Mouse (Mus musculus) liver, embryonic 16.5 days (tissue): ENCODE measurements around the gene Ppp1r3c. TPM values are rescaled to one million over a fixed set of nuclear protein-coding genes. Genes with fewer than 3 reads are reported as not detected.
A peak's percentile ranks its signal among the peaks of the same experiment; 100 is the strongest.
"Not testable (repeated sequence)": the region's sequence is repeated elsewhere in the genome, so short reads cannot be mapped to it uniquely, and the experiment has no call there.

Source experiments
- ATAC-seq: fragments of 200-750 bp; cut with Nextera tagmentation; 2 replicates; pipeline ENCODE4 v1.8.0; 2017; ENCODE audit warnings: low read depth, mild to moderate bottlenecking, moderate number of reproducible peaks, moderate library complexity
- H3K27ac ChIP-seq: fragments of 300-500 bp; sonication (generic); 2 replicates; pipeline ENCODE4 v1.5.1; 2014; ENCODE audit warnings: mild to moderate bottlenecking, low read length
- H3K27me3 ChIP-seq: fragments of 300-500 bp; sonication (generic); 2 replicates; pipeline ENCODE4 v1.6.1; 2014; ENCODE audit warnings: low read depth, low read length, mixed read lengths; ENCODE audit not compliant: control insufficient read depth, insufficient read depth
- H3K36me3 ChIP-seq: fragments of 300-500 bp; sonication (generic); 2 replicates; pipeline ENCODE4 v1.6.1; 2014; ENCODE audit warnings: mild to moderate bottlenecking; ENCODE audit not compliant: control insufficient read depth, insufficient read depth
- H3K4me1 ChIP-seq: fragments of 300-500 bp; sonication (generic); 2 replicates; pipeline ENCODE4 v1.6.1; 2014; ENCODE audit warnings: low read depth, low read length, mixed read lengths; ENCODE audit not compliant: control insufficient read depth
- H3K4me2 ChIP-seq: fragments of 300-500 bp; sonication (generic); 2 replicates; pipeline ENCODE4 v1.6.1; 2014; ENCODE audit warnings: low read depth, low read length, mixed read lengths
- H3K4me3 ChIP-seq: fragments of 300-500 bp; sonication (generic); 2 replicates; pipeline ENCODE4 v1.5.1; 2014; ENCODE audit warnings: low read depth, mild to moderate bottlenecking, low read length
- H3K9ac ChIP-seq: fragments of 300-500 bp; sonication (generic); 2 replicates; pipeline ENCODE4 v1.6.1; 2014; ENCODE audit warnings: low read depth, low read length
- H3K9me3 ChIP-seq: fragments of 300-500 bp; sonication (generic); replicated peaks from 2 replicates; pipeline ENCODE4 v1.6.1; 2016; ENCODE audit warnings: low read length; ENCODE audit not compliant: control insufficient read depth
- WGBS: fragments of 180-500 bp; shearing (Covaris S2); extraction: QIAGEN DNeasy Blood & Tissue Kit; methylation state at CpG from one replicate; pipeline ENCODE4 v1.1.7; 2014; ENCODE audit not compliant: insufficient replicate concordance; 5-methylcytosine and 5-hydroxymethylcytosine counted together
- polyA plus RNA-seq: library from polyadenylated mRNA; unstranded; fragments of >200 nt; fragmentation: Nextera tagmentation; extraction: Ambion mirVana; gene quantifications from 2 replicates; pipeline ENCODE4 v1.2.1, GENCODE M21; 2015

The Ppp1r3c gene
- polyA plus RNA-seq, 1 experiment from 2014 or later: 9.1 TPM

DNA sequence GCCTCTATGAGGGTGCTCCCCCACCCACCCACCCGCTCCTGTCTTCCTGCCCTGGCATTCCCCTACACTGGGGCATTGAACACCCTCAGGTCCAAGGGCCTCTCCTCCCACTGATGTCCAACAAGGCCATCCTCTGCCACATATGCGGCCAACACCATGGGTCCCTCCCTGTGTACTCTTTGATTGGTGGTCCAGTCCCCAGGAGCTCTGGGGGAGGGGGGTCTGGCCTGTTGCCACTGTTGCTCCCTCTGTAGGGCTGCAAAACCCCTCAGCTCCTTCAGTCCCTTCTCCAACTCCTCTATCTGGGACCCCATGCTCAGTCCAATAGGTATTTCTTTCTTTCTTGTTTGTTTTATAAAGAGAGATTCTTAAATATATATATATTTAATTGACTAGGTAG lies 6.0 kb downstream of the Ppp1r3c start:
- not testable (repeated sequence) for H3K9me3 ChIP-seq, H3K4me1 ChIP-seq, ATAC-seq, H3K36me3 ChIP-seq, H3K9ac ChIP-seq, H3K27me3 ChIP-seq, H3K4me3 ChIP-seq, H3K27ac ChIP-seq, H3K4me2 ChIP-seq
- WGBS: 48% methylated on average over 2 of the region's 2 CpGs

- Histone ChIP-seq H3K9me3 (no peaks in the 10 kb centered on the region), H3K4me2 (no peak overlapping the region), H3K9ac (no peak overlapping the region), H3K27me3 (no peaks in the 10 kb centered on the region), H3K4me1 (no peaks in the 10 kb centered on the region), H3K27ac (no peak overlapping the region), H3K36me3 (no peaks in the 10 kb centered on the region), H3K4me3 (no peak overlapping the region)
- WGBS: 67% methylated on average over 12 of the region's 12 CpGs
- no peak for ATAC-seq
Measured at GRCm38 (mm10) chr19:36728741-36729460, 7.6 kb downstream of the Ppp1r3c start.

DNA sequence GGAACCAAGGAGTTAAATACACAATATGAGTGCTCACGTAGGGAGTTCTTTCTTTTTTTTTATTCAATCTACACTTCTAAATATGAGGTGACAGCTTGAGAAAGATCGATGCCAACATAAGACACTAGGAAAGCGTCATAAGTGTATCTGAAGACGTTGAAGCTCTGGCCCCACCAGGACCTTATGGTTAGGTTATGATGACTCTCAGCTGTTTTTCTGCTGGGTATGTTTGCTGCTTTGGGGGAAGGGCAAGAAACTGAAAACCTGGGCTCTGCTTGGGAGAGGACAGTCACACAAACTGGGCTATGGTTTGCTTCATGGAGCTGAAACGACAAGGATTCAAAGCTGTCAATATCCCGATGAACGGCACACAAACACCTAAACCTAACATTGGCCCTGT lies 11.5 kb downstream of the Ppp1r3c start:
- Histone ChIP-seq H3K4me1 (no peaks in the 10 kb centered on the region), H3K4me3 (no peak overlapping the region), H3K9ac (no peak overlapping the region), H3K4me2 (no peak overlapping the region), H3K27ac (no peak overlapping the region), H3K27me3 (no peaks in the 10 kb centered on the region), H3K9me3 (no peaks in the 10 kb centered on the region), H3K36me3 (no peaks in the 10 kb centered on the region)
- WGBS: 68% methylated on average over 7 of the region's 7 CpGs
- ATAC-seq: no peak

DNA sequence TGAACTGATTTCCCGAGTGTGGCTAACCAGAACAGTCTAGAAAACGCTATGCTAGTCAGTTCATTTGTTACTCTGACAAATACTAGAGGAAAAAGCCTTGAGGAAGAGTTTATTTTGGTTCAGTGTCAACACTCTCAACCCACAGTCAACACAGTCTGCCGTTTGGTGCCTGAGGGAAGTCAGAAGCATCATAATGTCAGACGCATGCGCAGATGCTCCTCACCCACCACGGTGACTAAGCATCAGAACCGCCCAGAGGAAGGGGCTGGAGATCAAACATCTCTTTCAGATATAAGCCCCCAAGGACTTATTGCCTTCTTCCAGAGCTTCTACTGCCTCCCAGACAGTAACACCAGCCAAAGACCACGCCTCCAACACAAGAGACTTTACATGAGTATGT lies 15.3 kb downstream of the Ppp1r3c start:
- WGBS: 57% methylated on average over 8 of the region's 8 CpGs
- Histone ChIP-seq H3K4me2 (no peak overlapping the region), H3K36me3 (no peaks in the 10 kb centered on the region), H3K4me1 (no peaks in the 10 kb centered on the region), H3K9ac (no peak overlapping the region), H3K27me3 (no peaks in the 10 kb centered on the region), H3K27ac (no peak overlapping the region), H3K9me3 (no peaks in the 10 kb centered on the region), H3K4me3 (no peak overlapping the region)
- no peak for ATAC-seq

DNA sequence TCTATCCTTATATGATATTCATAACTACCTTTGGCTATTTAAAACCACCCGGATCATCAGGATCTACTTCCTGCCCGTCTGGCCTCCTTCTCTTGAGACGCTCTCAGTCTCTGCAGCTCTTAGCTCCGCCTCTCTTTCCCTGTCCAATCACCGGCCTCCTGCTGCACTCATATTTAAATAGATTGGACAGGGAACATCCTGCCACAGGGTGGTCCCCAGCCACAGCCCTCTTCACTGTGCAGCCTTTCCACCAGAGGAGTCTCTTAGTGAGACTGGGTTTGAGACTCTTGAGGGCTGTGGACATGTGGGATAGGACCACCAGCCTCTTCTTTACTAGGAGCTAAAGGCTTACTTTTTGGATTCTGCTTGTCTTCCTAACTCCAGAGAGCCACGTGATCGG lies 20.2 kb downstream of the Ppp1r3c start:
- 55% methylated on average over 7 of the region's 7 CpGs for WGBS

DNA sequence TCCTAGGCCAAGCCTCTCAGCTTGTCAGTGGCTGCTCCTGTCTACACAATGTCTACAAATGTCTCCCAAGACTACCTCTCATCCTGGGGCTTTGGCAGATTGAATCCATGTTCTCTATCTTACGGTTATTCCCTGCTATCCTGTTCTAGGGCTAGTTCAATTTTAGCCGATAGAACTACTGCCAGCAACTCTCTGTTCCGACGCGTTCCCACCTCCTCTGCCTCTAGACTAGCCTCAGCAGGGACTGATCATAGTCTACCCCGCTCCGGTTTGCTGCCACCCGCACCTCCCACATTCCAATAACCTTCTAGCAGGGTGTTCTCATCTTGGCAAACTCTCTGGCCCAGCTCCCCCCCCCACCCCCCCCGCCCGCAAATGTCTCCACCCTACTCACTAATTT lies 20.9 kb downstream of the Ppp1r3c start:
- Histone ChIP-seq H3K9ac (no peak overlapping the region), H3K4me1 (no peaks in the 10 kb centered on the region), H3K27me3 (no peaks in the 10 kb centered on the region), H3K4me3 (no peak overlapping the region), H3K27ac (no peak overlapping the region), H3K9me3 (no peaks in the 10 kb centered on the region), H3K4me2 (no peak overlapping the region), H3K36me3 (no peaks in the 10 kb centered on the region)
- WGBS: 81% methylated on average over 10 of the region's 10 CpGs
- ATAC-seq: no peak

More for the DNA sequence above, 20.2 kb downstream of the Ppp1r3c start:
- Histone ChIP-seq H3K9me3 (no peaks in the 10 kb centered on the region), H3K27ac (no peak overlapping the region), H3K4me1 (no peaks in the 10 kb centered on the region), H3K4me3 (no peak overlapping the region), H3K36me3 (no peaks in the 10 kb centered on the region), H3K27me3 (no peaks in the 10 kb centered on the region), H3K4me2 (no peak overlapping the region), H3K9ac (no peak overlapping the region)
- ATAC-seq: no peak

- WGBS: 68% methylated on average over 1 of the region's 1 CpGs
- no peak overlapping the region for H3K4me3 ChIP-seq
- no peaks in the 10 kb centered on the region for H3K36me3 ChIP-seq
- no peak for ATAC-seq
- no peak overlapping the region for H3K27ac ChIP-seq
- H3K27me3 ChIP-seq: no peaks in the 10 kb centered on the region
- H3K9ac ChIP-seq: no peak overlapping the region
- H3K4me2 ChIP-seq: no peak overlapping the region
- H3K9me3 ChIP-seq: no peaks in the 10 kb centered on the region
- no peaks in the 10 kb centered on the region for H3K4me1 ChIP-seq
Measured at GRCm38 (mm10) chr19:36714492-36714891, 22.0 kb downstream of the Ppp1r3c start.

DNA sequence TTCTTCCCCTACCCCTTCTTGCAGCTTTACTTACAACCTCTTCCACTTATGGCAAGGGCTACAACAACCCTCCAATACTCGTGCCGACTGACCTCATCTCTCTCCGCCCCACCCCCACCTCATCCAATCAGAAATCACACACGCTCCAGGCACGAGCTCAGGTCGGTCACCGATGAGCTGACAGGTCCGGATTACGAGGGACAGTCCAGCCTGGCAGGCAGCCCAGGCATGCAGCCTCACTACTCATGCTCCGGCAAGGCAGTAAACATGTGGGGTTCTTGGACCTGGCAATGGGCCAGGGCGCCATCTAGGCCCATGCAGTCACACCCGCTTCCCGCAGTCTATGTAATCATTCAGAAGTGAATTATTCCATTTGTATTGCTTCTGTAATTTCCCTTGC lies 23.4 kb downstream of the Ppp1r3c start:
- Histone ChIP-seq H3K27me3 (no peaks in the 10 kb centered on the region), H3K4me2 (no peak overlapping the region), H3K9me3 (no peaks in the 10 kb centered on the region), H3K36me3 (no peaks in the 10 kb centered on the region), H3K4me3 (no peak overlapping the region), H3K9ac (no peak overlapping the region), H3K4me1 (no peaks in the 10 kb centered on the region), H3K27ac (no peak overlapping the region)
- WGBS: 64% methylated on average over 13 of the region's 13 CpGs
- 0 out of 2 replicates have a peak, but pooled peaks have one; percentile 16 for ATAC-seq

DNA sequence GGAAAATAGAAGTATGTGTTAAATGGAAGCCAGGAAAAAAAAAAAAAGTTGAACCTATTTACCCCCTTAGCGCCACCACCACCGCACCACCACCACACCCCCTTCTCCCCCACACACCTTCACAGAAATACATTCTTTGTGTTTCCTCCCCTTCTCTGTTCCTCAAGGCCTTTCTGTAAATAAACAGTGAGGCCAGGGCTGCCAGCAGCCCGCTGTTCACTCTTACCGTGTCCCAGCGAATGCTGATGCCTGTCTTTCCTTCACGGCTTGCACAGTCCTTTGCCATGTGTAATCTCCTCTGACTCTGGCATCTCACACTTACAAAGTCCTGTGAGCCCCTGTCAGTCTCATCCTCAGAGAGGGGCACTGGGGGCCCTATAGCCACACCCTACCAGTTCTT lies 30.3 kb downstream of the Ppp1r3c start:
- Histone ChIP-seq H3K4me1 (no peaks in the 10 kb centered on the region; the same call in 1 of the 2 replicates), H3K36me3 (no peaks in the 10 kb centered on the region), H3K4me2 (no peak overlapping the region), H3K9me3 (no peaks in the 10 kb centered on the region), H3K27ac (no peak overlapping the region), H3K27me3 (no peaks in the 10 kb centered on the region), H3K9ac (no peak overlapping the region), H3K4me3 (no peak overlapping the region)
- no peak for ATAC-seq
- WGBS: 73% methylated on average over 6 of the region's 6 CpGs
